Mouse (Mus musculus): ENCODE results near the gene Atf7. TPM values are rescaled to one million over a fixed set of nuclear protein-coding genes. Genes with fewer than 3 reads are reported as not detected.

The Atf7 gene
- polyA plus RNA-seq (2014; fragmentation: Illumina TruSeq; extraction: RNeasy Lipid Tissue Mini Kit (QIAGEN cat#74804); ENCODE audit: low read depth, low replicate concordance), result 49.9 TPM

GRCm38 (mm10) chr15:102624970-102625686, at the start of gene Atf7, which contains the start of gene Gm28047:
Atf7 (minus strand) TSS chr15:102625464.
Gm28047 (minus strand) TSS chr15:102625067.

GRCm38 (mm10) chr15:102672215-102673071, 47.2 kb upstream of the Atf7 start, which contains the start of gene Atp5g2:
Atp5g2 (minus strand) TSS chr15:102672352.

DNA sequence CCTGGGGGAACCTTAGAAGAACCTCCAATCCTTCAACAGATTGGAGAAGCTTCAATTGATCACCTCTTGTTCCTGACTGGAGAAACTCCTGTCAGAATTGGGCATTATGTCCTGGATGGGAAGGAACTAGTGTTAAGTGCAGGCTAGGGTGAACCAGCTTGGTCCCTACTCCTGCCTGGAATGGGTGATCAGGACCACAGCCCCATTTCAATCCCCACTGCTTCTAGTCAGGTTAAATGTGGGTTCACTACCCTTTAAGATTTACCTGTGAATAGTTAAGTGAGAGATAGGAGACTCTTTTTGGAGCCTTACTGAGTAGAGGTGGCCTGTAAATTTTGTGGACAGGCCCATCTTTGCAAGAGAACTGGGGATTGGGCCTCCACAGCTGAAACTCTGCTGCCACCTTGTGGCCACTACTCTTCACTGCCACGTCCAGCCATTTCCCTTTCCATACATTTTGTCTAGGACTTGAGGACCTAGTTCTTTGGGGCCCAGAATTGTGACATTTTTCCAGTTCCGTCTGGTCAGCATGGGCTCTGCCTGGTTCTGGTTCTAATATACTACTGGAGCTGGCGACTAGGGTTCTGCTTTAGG, 100.3 kb downstream of the Atf7 start, which contains the start of gene Npff:
Gene Npff, minus strand, starts transcription at position 51 of the 594 bp plus-strand sequence.

GRCm38 (mm10) chr15:102517976-102518858, 107.0 kb downstream of the Atf7 start, which contains the start of gene Tarbp2:
Tarbp2 (plus strand) TSS chr15:102518192.

GRCm38 (mm10) chr15:102516728-102517404, 108.4 kb downstream of the Atf7 start, which contains the start of gene Map3k12:
Map3k12 (minus strand) TSS chr15:102517064.

DNA sequence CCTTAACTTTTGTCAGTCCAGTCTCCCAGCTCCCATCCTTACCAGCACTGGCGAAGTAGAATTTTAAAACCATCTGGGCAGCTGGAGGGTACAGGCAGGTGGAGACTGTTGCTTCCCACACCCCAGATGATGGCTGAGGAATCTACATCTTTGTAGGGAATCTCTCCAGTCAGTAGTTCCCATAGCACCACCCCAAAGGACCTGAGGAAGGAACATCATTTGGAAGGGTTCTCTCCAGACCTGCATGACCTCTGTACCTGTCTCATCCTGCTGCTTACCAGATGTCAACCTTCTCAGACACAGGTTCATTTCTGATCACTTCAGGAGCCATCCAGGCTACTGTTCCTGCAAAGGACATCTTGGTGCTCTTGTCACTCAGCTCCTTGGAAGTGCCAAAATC, 121.8 kb downstream of the Atf7 start, which contains the start of gene Gm10337:
Gene Gm10337, plus strand, starts transcription at position 276 of the 400 bp plus-strand sequence.

Other genes with a start within 250 kb of the Atf7 start
- gene Sp1, start 219.3 kb downstream of the Atf7 start, polyA plus RNA-seq (2014; fragmentation: Illumina TruSeq; extraction: RNeasy Lipid Tissue Mini Kit (QIAGEN cat#74804); ENCODE audit: low read depth, low replicate concordance), result 124 TPM
- not detected for gene Amhr2, start 180.1 kb downstream of the Atf7 start, polyA plus RNA-seq (2014; fragmentation: Illumina TruSeq; extraction: RNeasy Lipid Tissue Mini Kit (QIAGEN cat#74804); ENCODE audit: low read depth, low replicate concordance)
- 196 TPM for gene Prr13, start 166.4 kb downstream of the Atf7 start, polyA plus RNA-seq (2014; fragmentation: Illumina TruSeq; extraction: RNeasy Lipid Tissue Mini Kit (QIAGEN cat#74804); ENCODE audit: low read depth, low replicate concordance)
- 677 TPM for gene Pcbp2, start 154.9 kb downstream of the Atf7 start, polyA plus RNA-seq (2014; fragmentation: Illumina TruSeq; extraction: RNeasy Lipid Tissue Mini Kit (QIAGEN cat#74804); ENCODE audit: low read depth, low replicate concordance)
- not detected for gene Gm10337, start 121.7 kb downstream of the Atf7 start, polyA plus RNA-seq (2014; fragmentation: Illumina TruSeq; extraction: RNeasy Lipid Tissue Mini Kit (QIAGEN cat#74804); ENCODE audit: low read depth, low replicate concordance)
- gene Map3k12, start 108.4 kb downstream of the Atf7 start, polyA plus RNA-seq (2014; fragmentation: Illumina TruSeq; extraction: RNeasy Lipid Tissue Mini Kit (QIAGEN cat#74804); ENCODE audit: low read depth, low replicate concordance), result 1.5 TPM
- 2.9 TPM for gene Tarbp2, start 107.3 kb downstream of the Atf7 start, polyA plus RNA-seq (2014; fragmentation: Illumina TruSeq; extraction: RNeasy Lipid Tissue Mini Kit (QIAGEN cat#74804); ENCODE audit: low read depth, low replicate concordance)
- 0.95 TPM for gene Npff, start 100.5 kb downstream of the Atf7 start, polyA plus RNA-seq (2014; fragmentation: Illumina TruSeq; extraction: RNeasy Lipid Tissue Mini Kit (QIAGEN cat#74804); ENCODE audit: low read depth, low replicate concordance)
- not detected for gene Gm28047, start 397 bp downstream of the Atf7 start, polyA plus RNA-seq (2014; fragmentation: Illumina TruSeq; extraction: RNeasy Lipid Tissue Mini Kit (QIAGEN cat#74804); ENCODE audit: low read depth, low replicate concordance)
- gene Atp5g2, start 46.9 kb upstream of the Atf7 start, polyA plus RNA-seq (2014; fragmentation: Illumina TruSeq; extraction: RNeasy Lipid Tissue Mini Kit (QIAGEN cat#74804); ENCODE audit: low read depth, low replicate concordance), result 29.6 TPM
- 43.3 TPM for gene Calcoco1, start 96.7 kb upstream of the Atf7 start, polyA plus RNA-seq (2014; fragmentation: Illumina TruSeq; extraction: RNeasy Lipid Tissue Mini Kit (QIAGEN cat#74804); ENCODE audit: low read depth, low replicate concordance)

Measured in sigmoid colon, adult 10 weeks (tissue).